Mouse (Mus musculus) common myeloid progenitor, adult 5-6 weeks (primary cell): ENCODE measurements at regions not wholly inside any gene's neighbourhood (a gene's known extent, or its start where the extent isn't known, plus 50 kb on each side); places are given as distances from the start of the nearest gene placed in this dataset.

ENCODE experiments used
- ATAC-seq: replicated peaks from 2 replicates; pipeline ENCODE4 v1.8.0; 2016; ENCODE audit warnings: low read depth, mild to moderate bottlenecking, moderate TSS enrichment, inconsistent platforms; ENCODE audit not compliant: poor library complexity, severe bottlenecking

DNA sequence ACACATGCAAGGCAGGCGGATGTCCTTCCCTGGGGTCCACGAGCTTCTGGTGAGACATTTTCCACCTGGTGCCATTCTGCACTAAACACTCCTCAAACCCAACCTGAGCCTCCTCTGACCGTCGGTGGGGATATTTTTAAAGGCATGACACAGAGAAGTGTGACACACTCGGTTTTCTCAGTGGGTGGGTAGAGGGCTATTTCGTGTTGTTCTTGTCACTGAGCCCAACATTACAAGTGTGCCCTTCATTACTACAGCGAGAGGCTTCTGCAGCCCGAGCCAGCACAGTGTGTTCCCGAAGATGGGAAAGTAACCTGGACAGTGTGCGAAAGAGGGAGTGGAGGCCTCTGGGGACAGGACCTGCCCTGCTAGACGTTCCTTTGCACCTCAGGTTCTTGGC is 171.0 kb upstream of the Sox9 start:
- ATAC-seq: no peak

DNA sequence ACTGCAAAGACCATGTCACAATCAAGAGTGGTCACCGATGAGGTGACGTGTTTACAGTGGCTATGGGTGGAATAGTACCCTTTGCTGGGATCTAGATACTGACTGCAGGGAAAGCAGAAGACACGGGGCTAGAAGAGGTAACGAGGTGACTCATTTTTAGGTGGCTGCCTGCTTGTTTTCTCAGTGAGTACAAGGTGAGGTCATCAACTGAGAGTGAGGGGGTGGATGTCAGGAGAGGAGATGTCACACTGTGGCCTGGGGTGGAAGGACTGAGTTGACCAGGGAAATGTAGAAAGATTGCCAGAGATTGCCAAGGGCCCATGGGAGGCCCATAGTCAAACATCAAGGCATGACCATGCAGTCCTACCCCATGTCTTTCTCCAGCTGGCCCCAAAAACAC is 166.4 kb upstream of the Sox9 start:
- no peak for ATAC-seq

DNA sequence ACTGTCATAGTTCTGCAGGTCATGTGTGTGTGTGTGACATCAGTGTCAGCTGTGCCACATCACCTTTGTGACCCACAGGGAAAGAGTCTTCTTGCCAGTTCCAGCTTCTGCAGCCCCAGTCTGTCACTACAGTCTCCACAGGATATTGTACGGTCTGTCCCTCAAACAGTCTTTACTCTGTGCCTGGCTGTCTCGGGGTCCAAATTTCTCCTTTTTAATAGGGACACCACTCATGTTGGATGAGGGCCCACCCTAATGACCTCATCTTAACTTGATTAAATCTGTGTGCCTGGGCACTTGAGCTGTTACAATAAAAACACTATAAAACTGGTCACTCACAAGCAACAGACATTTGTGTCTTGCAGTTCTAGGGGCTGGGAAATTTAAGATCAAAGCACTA is 165.1 kb upstream of the Sox9 start:
- no peak for ATAC-seq

DNA sequence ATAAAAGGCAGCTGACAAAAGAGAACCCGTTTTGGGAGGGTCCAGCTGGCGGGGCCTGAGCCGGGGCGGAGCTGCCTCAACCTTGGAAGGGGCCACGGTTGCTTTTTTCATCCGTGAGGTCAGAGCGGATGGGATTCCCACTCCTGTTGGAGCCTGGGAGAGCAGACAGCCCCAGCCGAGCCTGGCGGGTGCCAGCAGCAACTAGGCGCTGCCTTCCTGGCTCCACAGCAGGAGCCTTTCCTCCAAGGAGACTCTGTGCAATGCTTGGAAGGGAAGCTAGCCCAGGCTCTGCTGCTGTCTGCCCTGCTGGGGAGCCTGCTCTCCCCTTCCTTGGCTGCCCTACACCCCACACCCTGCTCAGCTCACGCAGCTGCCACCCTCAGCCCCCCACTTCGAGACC is 161.1 kb upstream of the Sox9 start:
- no peak for ATAC-seq

DNA sequence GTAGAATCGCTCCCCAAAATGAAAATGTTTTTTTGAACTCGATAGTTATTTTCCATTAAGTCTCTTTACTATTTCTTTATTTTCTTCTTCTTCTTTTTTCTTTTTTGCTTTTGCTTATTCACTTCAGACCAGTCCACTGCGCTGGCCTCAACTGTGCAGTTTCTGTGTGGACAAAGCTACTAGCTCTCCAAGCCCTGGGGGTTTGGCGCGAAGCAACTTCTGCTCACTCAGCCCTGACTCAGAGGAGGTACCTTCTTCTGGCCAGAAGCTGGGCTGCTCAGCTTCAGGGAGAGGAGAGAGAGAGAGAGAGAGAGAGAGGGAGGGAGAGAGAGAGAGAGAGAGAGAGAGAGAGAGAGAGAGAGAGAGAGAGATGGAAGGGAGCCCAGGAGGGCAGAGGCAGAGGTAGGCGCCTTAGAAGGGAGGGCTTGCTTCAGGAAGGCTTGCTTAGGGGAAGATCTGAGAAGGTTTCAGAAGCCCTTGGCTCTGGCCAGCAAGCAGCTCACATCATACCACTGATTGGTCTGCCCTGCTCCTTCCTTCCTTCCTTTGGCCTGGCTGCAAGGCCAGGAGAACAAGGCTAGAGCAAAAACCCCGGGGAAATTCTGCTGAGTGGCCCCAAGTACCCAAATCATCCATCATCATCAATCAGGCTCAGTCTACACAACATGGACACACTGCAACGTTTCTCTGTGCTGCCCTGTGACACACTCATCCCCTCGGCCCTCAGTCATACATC is 160.5 kb upstream of the Sox9 start:
- no peak for ATAC-seq

DNA sequence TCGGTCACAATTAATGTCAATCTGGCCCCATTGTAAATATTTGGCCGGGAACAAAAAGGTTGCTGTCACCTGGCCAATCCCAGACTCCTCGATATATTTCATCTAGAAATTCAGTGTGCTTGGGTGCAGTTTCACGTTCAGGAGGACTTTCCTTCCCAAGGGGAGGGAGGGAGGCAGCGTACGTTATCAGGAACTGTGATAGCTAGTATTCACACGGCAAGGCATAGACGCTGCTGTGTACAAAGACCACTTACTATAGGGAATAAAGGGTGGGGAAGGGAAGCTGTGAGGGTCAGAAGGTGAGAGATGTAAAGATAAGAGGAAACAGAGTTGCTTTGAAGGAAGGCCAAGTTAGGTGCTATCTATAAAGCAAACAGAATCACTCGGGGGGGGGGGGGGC is 132.7 kb upstream of the Sox9 start:
- no peak for ATAC-seq

DNA sequence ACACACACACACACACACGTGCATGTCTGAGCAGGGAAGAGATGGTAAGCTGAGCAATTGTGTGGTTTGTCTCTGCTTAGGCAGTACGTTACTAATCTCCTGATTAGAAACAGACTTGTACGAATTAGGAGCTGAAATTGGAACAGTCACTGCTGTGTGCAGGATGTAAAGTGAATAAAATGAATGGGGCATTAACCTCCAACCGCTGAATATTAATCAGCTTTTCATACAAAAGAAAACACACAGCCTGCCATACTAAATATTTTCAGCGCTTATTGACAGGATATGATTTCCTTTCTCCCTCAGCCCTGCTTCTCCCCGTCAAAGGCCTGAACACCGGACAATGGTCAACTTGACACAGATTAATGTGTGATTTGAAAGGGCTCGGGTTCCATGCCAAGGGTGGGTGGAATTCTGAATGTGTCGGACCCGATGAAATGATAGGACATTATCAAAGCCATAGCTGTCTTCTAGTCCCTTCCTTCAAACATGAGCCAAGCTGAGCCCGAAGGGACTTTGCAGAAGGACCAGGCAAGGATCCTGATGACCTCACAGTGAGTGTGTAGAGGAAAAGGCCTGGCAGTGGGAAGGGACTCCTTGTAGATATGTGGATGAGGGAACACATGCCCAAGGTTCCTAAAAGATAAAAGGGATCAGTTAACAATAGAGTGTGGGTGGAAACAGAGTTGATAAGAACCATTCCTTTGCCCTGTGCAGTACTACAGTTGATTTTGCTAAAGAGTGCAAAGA is 124.4 kb upstream of the Sox9 start:
- no peak for ATAC-seq

DNA sequence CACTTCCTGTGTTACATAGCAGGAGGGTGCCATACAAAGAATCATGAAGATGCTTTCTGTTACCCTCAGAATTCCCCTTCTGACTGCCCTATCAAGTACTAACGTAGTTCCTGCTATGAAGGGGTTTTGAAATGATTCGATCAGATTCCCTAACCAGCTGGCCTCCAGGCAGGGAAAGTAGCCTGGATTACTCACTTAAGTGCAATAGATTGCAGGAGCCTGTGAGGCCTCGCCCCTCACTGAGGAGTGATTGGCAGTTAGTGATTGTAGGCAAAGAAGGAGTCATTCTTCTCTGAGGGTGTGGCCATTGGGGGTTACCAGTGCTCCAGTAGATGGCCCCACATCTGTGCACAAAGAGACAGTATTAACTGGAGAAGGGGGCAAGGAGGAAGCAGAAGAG is 122.1 kb upstream of the Sox9 start:
- no peak for ATAC-seq

DNA sequence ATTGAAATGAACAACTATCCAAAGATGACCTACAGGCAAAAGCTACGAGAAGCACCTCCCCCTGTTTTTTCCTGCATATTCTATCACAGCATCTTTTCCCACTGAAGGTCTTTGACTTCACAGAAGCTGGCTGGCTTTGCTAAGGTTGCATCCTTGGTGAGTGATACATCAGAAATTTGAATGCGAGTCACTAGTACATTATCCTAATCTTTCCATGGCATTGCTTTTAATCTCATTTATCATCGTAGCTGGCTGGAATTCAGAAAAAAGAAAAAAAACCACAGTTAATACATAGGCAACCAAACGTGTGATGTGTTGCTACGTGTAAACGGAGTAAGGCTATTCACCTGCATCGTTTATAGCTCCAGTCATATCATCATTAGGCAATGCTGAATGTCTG is 120.6 kb upstream of the Sox9 start:
- no peak for ATAC-seq

DNA sequence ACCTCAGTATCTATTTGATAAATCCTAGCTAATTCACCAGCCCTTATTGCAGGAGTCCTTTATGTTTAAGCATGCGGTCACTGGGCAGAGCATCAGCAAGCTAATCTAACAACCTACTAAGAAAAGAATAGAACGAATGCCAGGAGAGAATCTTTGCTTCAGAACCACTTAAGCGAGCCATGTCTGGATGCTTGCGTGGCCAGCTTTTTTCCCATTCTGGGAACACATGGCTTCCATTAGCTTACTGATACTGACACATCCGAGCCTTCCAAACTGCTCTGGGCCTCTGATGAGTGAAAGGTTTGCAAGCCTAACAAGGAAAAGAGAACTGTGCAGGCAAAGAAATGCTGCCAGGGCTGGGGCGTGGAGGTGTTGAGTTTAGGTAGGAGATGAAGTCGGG is 114.7 kb upstream of the Sox9 start:
- no peak for ATAC-seq

DNA sequence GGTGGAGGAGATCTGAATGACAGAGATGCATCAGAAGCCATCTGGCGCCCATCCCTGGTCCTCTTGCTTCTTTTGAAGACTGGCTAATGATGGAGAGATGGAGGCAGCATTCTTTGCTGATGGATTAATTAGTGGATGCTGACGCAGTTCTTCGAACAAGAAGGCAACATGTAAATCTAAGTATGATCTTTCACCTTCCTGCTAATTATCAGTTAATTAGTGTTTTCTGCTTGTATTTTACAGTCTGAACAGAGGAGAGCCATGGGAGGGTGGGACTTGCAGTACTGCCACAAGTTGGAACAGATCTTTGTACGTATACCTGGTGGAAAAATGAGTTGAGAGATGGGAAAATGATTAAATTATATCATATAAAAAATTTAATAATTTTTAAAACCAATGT is 109.9 kb upstream of the Sox9 start:
- no peak for ATAC-seq

DNA sequence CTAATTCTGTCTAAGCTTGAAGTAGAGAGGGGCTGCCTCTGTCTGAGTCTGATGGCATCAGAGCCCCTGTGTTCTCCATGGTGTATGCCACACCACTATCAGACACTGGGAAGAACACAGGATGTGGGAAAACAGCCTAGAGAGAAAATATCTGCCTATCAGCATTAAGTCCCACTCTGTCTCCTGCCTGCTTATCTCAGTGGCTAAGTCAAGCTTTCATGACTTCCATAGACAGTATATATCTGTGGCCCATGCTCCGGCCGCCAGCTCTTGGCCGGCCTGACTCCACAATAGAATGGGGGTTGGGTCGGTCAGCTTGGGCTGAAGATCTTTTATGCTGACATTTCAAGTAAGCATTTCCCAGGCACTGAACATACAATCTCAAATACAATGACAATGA is 92.0 kb upstream of the Sox9 start:
- no peak for ATAC-seq

DNA sequence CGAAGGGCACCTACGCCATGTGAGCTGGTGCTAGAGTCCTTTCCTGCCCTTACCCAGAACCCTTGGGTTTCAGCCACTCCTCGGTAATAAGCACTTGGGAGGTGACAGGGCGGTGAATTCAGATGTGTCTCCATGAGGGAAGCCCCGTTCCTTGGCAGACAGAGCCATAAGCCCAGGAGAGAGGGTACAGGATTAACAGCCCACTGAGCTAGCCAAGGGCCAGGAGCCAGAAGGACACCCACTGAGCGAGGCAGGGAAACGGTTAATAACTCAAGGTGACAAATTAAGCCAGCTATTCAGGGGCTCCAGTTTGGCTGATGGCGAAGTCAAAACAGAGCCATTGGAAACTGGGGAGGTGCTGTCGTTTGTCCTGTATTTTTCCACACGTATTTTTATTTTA is 75.9 kb upstream of the Sox9 start:
- no peak for ATAC-seq

DNA sequence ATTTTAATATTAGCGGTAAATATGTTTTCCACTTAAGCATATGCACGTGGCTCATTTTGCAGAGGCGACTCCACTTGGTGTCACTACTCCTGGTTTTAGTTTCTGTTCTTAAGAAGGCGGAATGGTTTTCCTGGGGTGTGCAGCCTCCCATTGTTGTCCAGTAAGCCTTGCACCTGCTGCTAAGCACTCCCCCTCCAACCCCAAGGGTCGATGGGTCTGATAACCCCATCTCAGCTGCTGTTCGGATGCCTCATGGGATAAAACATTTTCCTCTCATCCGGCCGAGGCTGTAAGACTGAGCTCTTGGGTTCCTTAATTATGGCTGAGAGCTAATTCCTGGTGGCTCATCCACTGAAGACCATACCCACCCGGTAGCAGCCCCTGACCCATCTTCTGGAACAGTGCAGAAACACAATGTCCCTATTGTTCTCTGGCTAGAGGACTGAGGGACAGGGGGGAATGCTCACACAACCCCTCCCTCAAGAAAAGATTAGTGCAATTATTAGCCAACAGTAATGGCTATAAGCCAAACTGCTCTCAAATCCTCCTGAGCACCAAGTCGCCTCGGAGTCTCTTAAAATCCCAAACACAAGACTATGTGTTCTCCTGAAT is 73.8 kb upstream of the Sox9 start:
- no peak for ATAC-seq

DNA sequence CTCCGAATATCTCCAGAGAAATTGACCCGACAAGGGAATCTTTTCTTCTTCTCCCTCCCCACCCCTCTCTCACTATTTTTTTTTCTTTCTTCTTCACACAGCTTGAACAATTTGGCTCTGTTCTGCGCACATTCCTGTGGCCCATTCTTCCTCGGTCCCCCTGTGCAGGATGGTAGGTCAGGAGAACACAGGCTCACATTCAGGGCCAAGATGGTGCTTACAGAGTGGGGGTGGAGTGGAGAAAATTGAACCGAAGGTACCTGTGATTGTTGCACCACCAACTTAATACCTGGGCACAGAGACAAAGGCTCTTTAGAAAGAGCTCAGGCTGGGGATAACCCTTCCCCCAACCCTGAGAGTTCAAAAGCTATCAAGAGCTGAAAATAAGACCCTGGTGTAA is 70.4 kb upstream of the Sox9 start:
- ATAC-seq: no peak

DNA sequence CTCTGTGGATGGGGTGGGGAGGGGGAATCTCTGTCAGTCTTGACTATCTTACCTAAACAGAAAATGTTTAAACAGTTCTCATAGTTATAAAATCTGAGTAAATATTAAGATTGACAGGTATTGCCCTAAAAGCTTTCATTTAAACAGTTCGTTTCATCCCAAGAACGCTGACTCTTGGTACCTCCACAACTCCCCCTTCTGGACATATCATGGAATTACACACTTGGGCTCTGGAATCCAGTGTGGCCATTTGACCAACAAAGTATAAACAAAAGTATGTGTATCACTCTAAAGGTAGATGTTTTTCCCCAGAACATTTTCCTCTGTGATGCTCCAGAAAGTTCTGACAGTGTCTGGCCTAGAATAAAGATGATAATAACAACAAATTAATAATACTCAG is 63.5 kb upstream of the Sox9 start:
- no peak for ATAC-seq

DNA sequence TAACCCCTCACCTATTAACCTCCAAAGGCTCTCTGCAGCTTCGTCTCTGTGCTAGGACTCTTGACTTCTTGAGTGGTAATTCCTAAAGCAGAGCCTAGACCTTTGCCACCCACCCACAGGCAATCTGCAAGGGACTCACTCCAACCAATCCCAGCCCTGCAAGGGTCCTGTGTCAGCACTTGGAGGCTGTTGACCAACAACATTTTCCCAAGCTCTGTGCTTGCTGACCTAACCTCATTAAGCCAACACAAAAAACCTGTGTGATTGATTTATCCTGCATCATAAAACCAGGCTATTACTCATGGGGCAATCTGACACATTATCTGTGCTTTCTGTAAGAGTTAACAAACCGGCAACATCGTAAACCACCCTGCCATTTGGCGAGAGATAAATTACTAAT is 61.4 kb upstream of the Sox9 start:
- no peak for ATAC-seq

DNA sequence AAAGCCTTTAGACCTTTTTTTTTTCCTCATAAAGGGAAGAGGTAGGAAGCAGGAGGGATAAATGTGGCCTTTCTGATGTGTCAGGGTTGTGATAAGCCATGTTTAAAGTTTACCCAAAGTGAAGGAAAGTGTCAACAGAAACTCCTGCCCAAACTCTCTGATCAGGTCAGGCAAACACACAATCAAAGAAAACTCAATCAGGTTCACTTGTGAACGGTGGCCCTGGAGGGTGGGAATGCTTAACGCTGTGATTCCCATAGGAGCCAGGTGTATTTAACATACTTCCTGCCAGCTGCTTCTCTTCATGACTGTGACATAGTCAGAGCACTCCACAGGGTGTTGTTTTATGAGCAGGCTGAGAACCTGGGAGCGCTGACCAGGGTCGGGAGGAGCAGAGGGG is 59.1 kb upstream of the Sox9 start:
- ATAC-seq: no peak

DNA sequence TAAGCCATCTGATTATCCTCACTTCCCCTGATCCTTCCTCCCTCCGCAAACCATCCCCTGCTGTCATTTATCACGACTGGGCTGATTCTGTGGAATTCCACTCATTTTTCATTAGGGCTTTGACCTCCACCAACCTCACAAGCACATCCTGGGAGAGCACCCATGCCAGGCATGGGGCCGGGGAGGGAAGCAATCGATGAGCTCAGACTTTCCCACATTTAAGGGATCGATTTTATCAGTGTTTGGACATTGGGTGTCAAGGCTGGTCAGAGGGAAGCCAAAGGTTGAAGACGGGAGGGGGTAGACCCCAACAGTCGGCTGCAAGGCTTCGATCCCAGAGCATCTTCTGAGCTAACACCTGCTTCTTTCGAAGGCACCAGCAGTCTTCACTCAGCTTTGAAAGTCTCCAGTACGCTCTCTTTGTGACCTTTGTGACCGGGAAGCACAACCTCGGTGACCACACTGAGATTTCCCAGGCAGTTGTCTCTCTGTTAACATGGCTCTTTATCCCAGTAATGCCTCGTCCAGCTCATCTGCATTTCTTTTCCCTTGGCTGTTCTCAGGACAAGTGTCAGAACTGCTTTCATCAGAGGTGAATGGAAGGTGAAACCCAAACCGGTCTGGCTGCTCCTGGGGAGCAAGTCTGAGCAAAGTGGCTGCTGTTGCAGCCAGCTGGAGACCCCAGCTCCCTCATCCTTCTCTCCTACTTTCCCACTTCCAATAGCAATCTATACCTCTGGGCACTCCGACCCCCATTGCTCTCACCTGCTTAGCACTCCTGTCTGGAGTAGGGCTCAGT is 53.7 kb upstream of the Sox9 start:
- ATAC-seq: no peak
